Mouse (Mus musculus): ENCODE results near the gene Smim1. TPM values are rescaled to one million over a fixed set of nuclear protein-coding genes. Genes with fewer than 3 reads are reported as not detected.
A peak's percentile ranks its signal among the peaks of the same experiment; 100 is the strongest.

Gene Smim1
- 2.9 and 3.7 TPM in 2 replicates for polyA plus RNA-seq (2015; fragmentation: Nextera tagmentation; extraction: Ambion mirVana)

GRCm38 (mm10) chr4:154025641-154026440, at the start of gene Smim1:
TSS of gene Smim1 (minus strand) at chr4:154026230.
- H3K9ac ChIP-seq (replicated peaks; ENCODE audit: low read depth, low read length): no peak within 1 kb of the TSS; the same call in 1 of the 2 replicates
- H3K27me3 ChIP-seq (replicated peaks; ENCODE audit: control insufficient read depth, insufficient read depth, low read length): peaks cover 16% of the 10 kb centered on the region
- H3K9me3 ChIP-seq (ENCODE audit: control insufficient read depth, low read length): no peaks in the 10 kb centered on the region
- peaks cover 9% of the 10 kb centered on the region; the same call in 1 of the 2 replicates for H3K36me3 ChIP-seq (ENCODE audit: control insufficient read depth, insufficient read depth)
- no peak within 1 kb of the TSS for H3K27ac ChIP-seq (ENCODE audit: low read length)
- peak within 1 kb of the TSS; percentile 18 for H3K4me3 ChIP-seq (replicated peaks; ENCODE audit: low read length)
- H3K4me2 ChIP-seq (ENCODE audit: low read length): peak within 1 kb of the TSS; percentile 42
- 1% methylated on average over 33 of the region's 33 CpGs for WGBS
- H3K4me1 ChIP-seq (replicated peaks; ENCODE audit: control insufficient read depth, insufficient read depth, low read length): peaks cover 7% of the 10 kb centered on the region
- peak; percentile 41 for ATAC-seq

GRCm38 (mm10) chr4:154071941-154072340, 45.9 kb upstream of the Smim1 start:
- ATAC-seq: no peak
- Histone ChIP-seq H3K4me2 (ENCODE audit: low read length) (0 out of 2 replicates have a peak overlapping the region, but pooled peaks have one; percentile 12), H3K9me3 (ENCODE audit: control insufficient read depth, low read length) (no peaks in the 10 kb centered on the region), H3K27me3 (replicated peaks; ENCODE audit: control insufficient read depth, insufficient read depth, low read length) (peaks cover 20% of the 10 kb centered on the region), H3K27ac (ENCODE audit: low read length) (no peak overlapping the region), H3K36me3 (ENCODE audit: control insufficient read depth, insufficient read depth) (no peaks in the 10 kb centered on the region), H3K4me1 (replicated peaks; ENCODE audit: control insufficient read depth, insufficient read depth, low read length) (peaks cover 5% of the 10 kb centered on the region), H3K4me3 (replicated peaks; ENCODE audit: low read length) (no peak overlapping the region; the same call in 1 of the 2 replicates), H3K9ac (replicated peaks; ENCODE audit: low read depth, low read length) (no peak overlapping the region)
- WGBS: 27% methylated on average over 11 of the region's 16 CpGs

- 1% methylated on average over 15 of the region's 20 CpGs for WGBS
- no peak overlapping the region for H3K27ac ChIP-seq (ENCODE audit: low read length)
- H3K36me3 ChIP-seq (ENCODE audit: control insufficient read depth, insufficient read depth): no peaks in the 10 kb centered on the region
- peaks cover 5% of the 10 kb centered on the region for H3K4me1 ChIP-seq (replicated peaks; ENCODE audit: control insufficient read depth, insufficient read depth, low read length)
- H3K4me2 ChIP-seq (ENCODE audit: low read length): peak overlapping the region; percentile 12
- no peaks in the 10 kb centered on the region for H3K9me3 ChIP-seq (ENCODE audit: control insufficient read depth, low read length)
- no peak overlapping the region for H3K9ac ChIP-seq (replicated peaks; ENCODE audit: low read depth, low read length)
- H3K27me3 ChIP-seq (replicated peaks; ENCODE audit: control insufficient read depth, insufficient read depth, low read length): peaks cover 20% of the 10 kb centered on the region
- H3K4me3 ChIP-seq (replicated peaks; ENCODE audit: low read length): no peak overlapping the region; the same call in 1 of the 2 replicates
- ATAC-seq: no peak
Observed at GRCm38 (mm10) chr4:154071521-154071920, 45.5 kb upstream of the Smim1 start.

- no peak overlapping the region for H3K9ac ChIP-seq (replicated peaks; ENCODE audit: low read depth, low read length)
- no peak overlapping the region for H3K4me3 ChIP-seq (replicated peaks; ENCODE audit: low read length)
- under 1% methylated on average over 5 of the region's 5 CpGs for WGBS
- H3K4me2 ChIP-seq (ENCODE audit: low read length): no peak overlapping the region
- H3K9me3 ChIP-seq (ENCODE audit: control insufficient read depth, low read length): no peaks in the 10 kb centered on the region
- ATAC-seq: no peak
- no peaks in the 10 kb centered on the region for H3K36me3 ChIP-seq (ENCODE audit: control insufficient read depth, insufficient read depth)
- H3K27ac ChIP-seq (ENCODE audit: low read length): no peak overlapping the region
- peaks cover 20% of the 10 kb centered on the region for H3K27me3 ChIP-seq (replicated peaks; ENCODE audit: control insufficient read depth, insufficient read depth, low read length)
- peaks cover 5% of the 10 kb centered on the region for H3K4me1 ChIP-seq (replicated peaks; ENCODE audit: control insufficient read depth, insufficient read depth, low read length)
Observed at GRCm38 (mm10) chr4:154070896-154071295, 44.9 kb upstream of the Smim1 start.

- 64% methylated on average over 14 of the region's 14 CpGs for WGBS
- Histone ChIP-seq H3K27me3 (replicated peaks; ENCODE audit: control insufficient read depth, insufficient read depth, low read length) (peaks cover 5% of the 10 kb centered on the region), H3K4me2 (ENCODE audit: low read length) (no peak overlapping the region), H3K36me3 (ENCODE audit: control insufficient read depth, insufficient read depth) (no peaks in the 10 kb centered on the region), H3K9me3 (ENCODE audit: control insufficient read depth, low read length) (no peaks in the 10 kb centered on the region), H3K4me1 (replicated peaks; ENCODE audit: control insufficient read depth, insufficient read depth, low read length) (no peaks in the 10 kb centered on the region), H3K27ac (ENCODE audit: low read length) (no peak overlapping the region), H3K4me3 (replicated peaks; ENCODE audit: low read length) (no peak overlapping the region), H3K9ac (replicated peaks; ENCODE audit: low read depth, low read length) (no peak overlapping the region)
- peak; percentile 67 for ATAC-seq
Observed at GRCm38 (mm10) chr4:154064827-154065773, 39.1 kb upstream of the Smim1 start.

GRCm38 (mm10) chr4:154057696-154058095, 31.7 kb upstream of the Smim1 start:
- H3K36me3 ChIP-seq (ENCODE audit: control insufficient read depth, insufficient read depth): no peaks in the 10 kb centered on the region
- no peak overlapping the region for H3K4me2 ChIP-seq (ENCODE audit: low read length)
- no peak overlapping the region for H3K9ac ChIP-seq (replicated peaks; ENCODE audit: low read depth, low read length)

GRCm38 (mm10) chr4:154056661-154057060, 30.6 kb upstream of the Smim1 start:
- Histone ChIP-seq H3K4me3 (replicated peaks; ENCODE audit: low read length) (no peak overlapping the region), H3K4me2 (ENCODE audit: low read length) (no peak overlapping the region), H3K4me1 (replicated peaks; ENCODE audit: control insufficient read depth, insufficient read depth, low read length) (no peaks in the 10 kb centered on the region), H3K9me3 (ENCODE audit: control insufficient read depth, low read length) (no peaks in the 10 kb centered on the region), H3K9ac (replicated peaks; ENCODE audit: low read depth, low read length) (no peak overlapping the region), H3K27ac (ENCODE audit: low read length) (no peak overlapping the region), H3K27me3 (replicated peaks; ENCODE audit: control insufficient read depth, insufficient read depth, low read length) (no peaks in the 10 kb centered on the region), H3K36me3 (ENCODE audit: control insufficient read depth, insufficient read depth) (no peaks in the 10 kb centered on the region)
- 46% methylated on average over 2 of the region's 2 CpGs for WGBS
- ATAC-seq: no peak

More at GRCm38 (mm10) chr4:154057696-154058095, 31.7 kb upstream of the Smim1 start:
- no peak for ATAC-seq
- Histone ChIP-seq H3K4me3 (replicated peaks; ENCODE audit: low read length) (no peak overlapping the region), H3K27me3 (replicated peaks; ENCODE audit: control insufficient read depth, insufficient read depth, low read length) (no peaks in the 10 kb centered on the region), H3K27ac (ENCODE audit: low read length) (no peak overlapping the region), H3K9me3 (ENCODE audit: control insufficient read depth, low read length) (no peaks in the 10 kb centered on the region), H3K4me1 (replicated peaks; ENCODE audit: control insufficient read depth, insufficient read depth, low read length) (no peaks in the 10 kb centered on the region)
- 75% methylated on average over 4 of the region's 4 CpGs for WGBS

- Histone ChIP-seq H3K9ac (replicated peaks; ENCODE audit: low read depth, low read length) (no peak overlapping the region), H3K4me3 (replicated peaks; ENCODE audit: low read length) (no peak overlapping the region), H3K4me1 (replicated peaks; ENCODE audit: control insufficient read depth, insufficient read depth, low read length) (no peaks in the 10 kb centered on the region), H3K36me3 (ENCODE audit: control insufficient read depth, insufficient read depth) (no peaks in the 10 kb centered on the region), H3K4me2 (ENCODE audit: low read length) (no peak overlapping the region), H3K27ac (ENCODE audit: low read length) (no peak overlapping the region), H3K27me3 (replicated peaks; ENCODE audit: control insufficient read depth, insufficient read depth, low read length) (no peaks in the 10 kb centered on the region), H3K9me3 (ENCODE audit: control insufficient read depth, low read length) (no peaks in the 10 kb centered on the region)
- 95% methylated on average over 2 of the region's 2 CpGs for whole genome bisulfite sequencing
- ATAC-seq: no peak
Observed at GRCm38 (mm10) chr4:154056046-154056445, 30.0 kb upstream of the Smim1 start.

- Histone ChIP-seq H3K9ac (replicated peaks; ENCODE audit: low read depth, low read length) (no peak overlapping the region), H3K36me3 (ENCODE audit: control insufficient read depth, insufficient read depth) (no peaks in the 10 kb centered on the region), H3K9me3 (ENCODE audit: control insufficient read depth, low read length) (no peaks in the 10 kb centered on the region), H3K4me1 (replicated peaks; ENCODE audit: control insufficient read depth, insufficient read depth, low read length) (no peaks in the 10 kb centered on the region), H3K27me3 (replicated peaks; ENCODE audit: control insufficient read depth, insufficient read depth, low read length) (no peaks in the 10 kb centered on the region), H3K27ac (ENCODE audit: low read length) (no peak overlapping the region), H3K4me2 (ENCODE audit: low read length) (no peak overlapping the region), H3K4me3 (replicated peaks; ENCODE audit: low read length) (no peak overlapping the region)
- WGBS: 87% methylated on average over 7 of the region's 7 CpGs
- ATAC-seq: no peak
Observed at GRCm38 (mm10) chr4:154055482-154055881, 29.5 kb upstream of the Smim1 start.
